Mouse (Mus musculus) heart, postnatal 0 days (tissue): ENCODE measurements around the gene Cnot2.

Experiments
- CTCF ChIP-seq: IDR thresholded peaks from 2 replicates; pipeline ENCODE4 v1.5.1; 2016; ENCODE audit warnings: antibody characterized with exemption, control low read depth, low read depth
- EP300 ChIP-seq: IDR thresholded peaks from 2 replicates; pipeline ENCODE4 v1.6.1; 2016; ENCODE audit warnings: antibody characterized with exemption, low read depth

DNA sequence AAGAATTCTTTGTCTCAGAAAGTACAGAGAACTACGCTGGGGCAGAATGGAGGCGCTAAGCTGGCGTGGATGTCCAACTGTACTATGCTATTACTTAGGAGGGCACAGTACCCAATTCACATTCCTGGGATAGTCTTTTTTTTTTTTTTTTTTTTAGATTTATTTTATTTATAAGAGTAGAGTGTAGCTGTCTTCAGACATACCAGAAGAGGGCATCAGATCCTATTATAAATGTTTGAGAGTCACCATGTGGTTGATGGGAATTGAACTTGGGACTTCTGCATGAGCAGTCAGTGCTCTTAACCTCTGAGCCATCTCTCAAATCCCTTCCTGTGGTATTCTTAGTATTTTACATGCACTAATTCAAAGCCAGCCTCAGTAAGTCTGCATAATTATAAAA, 50.2 kb downstream of the Cnot2 start:
- TF ChIP-seq CTCF (no peak), EP300 (no peak)
